Mouse (Mus musculus) olfactory bulb, adult 2 months (tissue): ENCODE data around the gene Plpp4. TPM values are rescaled to one million over a fixed set of nuclear protein-coding genes. Genes with fewer than 3 reads are reported as not detected.
A peak's percentile ranks its signal among the peaks of the same experiment; 100 is the strongest.

ENCODE experiments used
- H3K27ac ChIP-seq: fragments of 200-500 bp; 2 replicates; pipeline ENCODE4 v1.5.1; 2012; ENCODE audit warnings: low read depth, low read length; ENCODE audit not compliant: insufficient read depth
- H3K4me1 ChIP-seq: fragments of 200-500 bp; 2 replicates; pipeline ENCODE4 v1.6.1; 2012; ENCODE audit warnings: low read length; ENCODE audit not compliant: control insufficient read depth, insufficient read depth
- H3K4me3 ChIP-seq: fragments of 200-500 bp; 2 replicates; pipeline ENCODE4 v1.5.1; 2012; ENCODE audit warnings: mild to moderate bottlenecking, low read depth, low read length, moderate library complexity; ENCODE audit not compliant: insufficient read depth
- CTCF ChIP-seq: fragments of 200-500 bp; IDR thresholded peaks from 2 replicates; pipeline ENCODE4 v1.5.1; 2012; ENCODE audit warnings: low read depth, mild to moderate bottlenecking, low read length, moderate library complexity; ENCODE audit not compliant: insufficient read depth
- POLR2A ChIP-seq: fragments of 200-500 bp; IDR thresholded peaks from 2 replicates; pipeline ENCODE4 v1.6.1; 2012; ENCODE audit warnings: mild to moderate bottlenecking, low read depth, low read length, moderate library complexity; ENCODE audit not compliant: insufficient read depth
- WGBS: fragments of 180-500 bp; shearing (Covaris S2); methylation state at CpG from one replicate; pipeline ENCODE4 v1.1.7; 2018; 5-methylcytosine and 5-hydroxymethylcytosine counted together
- polyA plus RNA-seq: library from polyadenylated mRNA; stranded (reverse); fragments of >200 nt; gene quantifications from 2 replicates; pipeline ENCODE4 v1.2.4, GENCODE M21; 2012; ENCODE audit warnings: low replicate concordance; ENCODE audit not compliant: missing spikeins, insufficient read depth, insufficient read length

The Plpp4 gene
- not detected in 2 replicates for polyA plus RNA-seq

- no peak for TF ChIP-seq POLR2A
- no peak for TF ChIP-seq CTCF
- H3K4me1 ChIP-seq = peaks cover 12% of the 10 kb centered on the region
- peak within 1 kb of the TSS; percentile 25; the same call in 1 of the 2 replicates for H3K27ac ChIP-seq
- H3K4me3 ChIP-seq = peak within 1 kb of the TSS; percentile 52
- WGBS = 1% methylated on average over 66 of the region's 66 CpGs
Measured at GRCm38 (mm10) chr7:129256621-129257373, at the start of gene Plpp4. Gene Plpp4, plus strand, starts transcription at chr7:129257031.

GRCm38 (mm10) chr7:129215926-129216543 lies 40.8 kb upstream of the Plpp4 start:
- TF ChIP-seq POLR2A = no peak
- TF ChIP-seq CTCF = no peak
- Histone ChIP-seq H3K4me1 (no peaks in the 10 kb centered on the region; the same call in 1 of the 2 replicates), H3K27ac (no peak overlapping the region), H3K4me3 (no peak overlapping the region)
- WGBS = 82% methylated on average over 10 of the region's 10 CpGs

DNA sequence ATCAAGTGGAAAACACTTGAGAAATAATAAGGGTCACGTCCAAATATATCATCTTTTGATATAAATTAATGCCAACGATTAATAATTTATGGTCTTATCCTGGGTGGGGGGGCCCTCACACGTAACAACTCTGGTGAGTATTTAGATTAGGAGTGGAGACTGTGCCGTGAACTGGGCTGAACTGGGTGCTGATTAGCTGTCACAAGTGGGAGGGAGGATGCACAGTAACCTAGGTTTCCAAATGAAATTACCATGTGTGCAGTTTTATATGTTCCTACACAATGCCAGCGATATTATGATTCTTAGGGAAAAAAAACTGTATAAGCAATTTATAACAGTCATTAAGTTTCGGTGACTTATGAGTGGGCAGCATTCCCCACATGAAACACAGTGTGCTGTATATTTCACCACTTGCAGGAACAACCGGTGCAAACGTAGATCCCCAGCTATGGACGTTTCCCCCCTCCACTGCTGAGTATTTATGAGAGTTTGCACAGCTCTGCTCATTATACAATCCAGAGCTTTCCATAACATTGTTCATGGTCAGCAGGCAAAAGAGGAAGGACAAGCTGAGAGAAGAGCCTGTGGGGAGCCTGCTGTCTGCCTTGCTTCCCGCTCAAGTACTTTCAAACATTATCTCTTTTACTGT lies 40.2 kb upstream of the Plpp4 start:
- Histone ChIP-seq H3K4me1 (no peaks in the 10 kb centered on the region; the same call in 1 of the 2 replicates), H3K27ac (no peak overlapping the region), H3K4me3 (no peak overlapping the region)
- 56% methylated on average over 10 of the region's 10 CpGs for WGBS
- no peak for TF ChIP-seq POLR2A
- TF ChIP-seq CTCF = no peak

DNA sequence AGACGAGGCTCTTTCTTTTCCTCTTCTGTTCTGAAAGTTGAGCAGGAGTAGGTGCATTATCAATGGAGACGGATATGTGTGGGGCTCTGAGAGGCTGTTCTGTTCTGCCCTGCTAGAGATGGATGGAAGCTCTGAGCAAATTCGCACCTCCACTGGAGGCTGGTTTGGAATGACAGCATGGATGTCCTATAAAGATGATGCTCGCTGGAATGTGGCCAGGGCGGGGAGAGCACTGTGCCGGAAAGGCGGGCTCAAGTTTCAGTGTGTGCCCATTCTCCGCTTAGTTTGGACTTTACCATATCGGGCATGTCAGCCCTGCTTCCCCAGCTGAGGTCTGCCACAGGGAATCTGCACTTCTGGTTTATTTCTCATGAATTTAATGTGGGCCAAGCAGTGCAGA lies 35.9 kb upstream of the Plpp4 start:
- H3K27ac ChIP-seq = no peak overlapping the region
- WGBS = 80% methylated on average over 9 of the region's 9 CpGs
- H3K4me1 ChIP-seq = no peaks in the 10 kb centered on the region
- no peak overlapping the region for H3K4me3 ChIP-seq
- TF ChIP-seq CTCF (no peak), POLR2A (no peak)

GRCm38 (mm10) chr7:129221649-129222048 lies 35.2 kb upstream of the Plpp4 start:
- WGBS = 91% methylated on average over 3 of the region's 3 CpGs
- Histone ChIP-seq H3K4me1 (no peaks in the 10 kb centered on the region), H3K4me3 (no peak overlapping the region), H3K27ac (no peak overlapping the region)
- TF ChIP-seq POLR2A (no peak), CTCF (no peak)

DNA sequence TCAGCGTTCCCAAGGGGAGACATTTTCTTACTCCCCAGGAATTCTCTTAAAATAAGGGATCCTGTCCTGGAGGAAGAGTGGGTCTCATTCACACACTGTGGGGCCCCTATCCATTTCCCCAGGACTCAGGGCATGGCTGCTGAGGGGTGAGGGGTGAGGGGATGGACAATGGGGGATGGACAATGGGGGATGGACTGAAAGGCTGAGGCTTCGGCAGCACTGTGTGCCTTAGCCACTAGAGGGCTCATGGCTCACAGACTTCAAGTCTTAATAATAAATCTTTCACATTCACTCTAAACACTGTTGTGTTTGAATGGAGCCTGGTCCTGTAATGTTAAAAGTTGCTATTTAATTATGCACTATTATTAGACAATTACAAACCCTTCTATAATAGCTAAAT lies 21.4 kb upstream of the Plpp4 start:
- H3K4me1 ChIP-seq = peaks cover 2% of the 10 kb centered on the region; the same call in 1 of the 2 replicates
- 50% methylated on average over 2 of the region's 2 CpGs for WGBS
- TF ChIP-seq CTCF (peak; percentile 32; the same call in 1 of the 2 replicates), POLR2A (no peak)
- no peak overlapping the region for H3K27ac ChIP-seq
- no peak overlapping the region for H3K4me3 ChIP-seq

DNA sequence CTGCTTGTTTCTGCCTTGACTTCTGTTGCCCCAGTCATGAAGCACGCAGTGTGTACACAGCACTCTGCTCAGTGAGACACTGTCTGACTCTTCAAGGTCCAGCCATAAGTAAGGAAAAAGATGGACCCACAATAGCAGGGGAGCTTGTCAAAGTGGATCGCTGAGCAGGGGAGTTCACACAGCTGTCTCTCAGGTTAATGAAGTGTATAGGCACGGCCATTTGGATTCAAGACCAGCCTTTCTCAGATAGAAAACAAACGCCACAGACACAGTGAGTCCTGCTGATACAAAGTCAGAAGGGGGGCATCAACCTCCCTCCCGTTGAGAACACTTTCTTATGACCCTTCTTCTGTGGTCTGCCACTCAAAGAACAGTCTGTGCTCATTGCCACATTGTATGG lies 20.8 kb upstream of the Plpp4 start:
- TF ChIP-seq CTCF (no peak), POLR2A (no peak)
- WGBS = 72% methylated on average over 5 of the region's 5 CpGs

DNA sequence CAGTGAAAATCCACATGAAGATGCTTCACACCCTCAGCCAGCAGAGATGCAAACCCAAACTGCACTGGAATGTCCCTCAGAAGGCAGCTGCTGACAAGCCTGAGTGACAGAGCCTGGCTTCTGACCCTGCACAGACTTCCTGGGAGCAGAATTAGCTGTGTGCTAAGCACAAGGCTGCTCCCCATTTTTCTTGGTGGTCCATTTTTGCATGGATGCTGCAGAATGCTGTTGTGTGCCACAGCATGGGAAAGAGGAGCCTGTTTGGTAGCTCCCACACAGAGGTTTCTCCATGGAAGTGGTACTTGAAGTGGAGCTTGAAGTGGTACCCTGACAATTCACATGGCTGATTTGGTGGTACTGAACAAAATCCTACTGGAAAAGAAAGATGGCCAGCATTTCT lies 5.8 kb upstream of the Plpp4 start:
- TF ChIP-seq POLR2A = no peak
- no peak for TF ChIP-seq CTCF
- no peaks in the 10 kb centered on the region for H3K4me1 ChIP-seq
- H3K27ac ChIP-seq = no peak overlapping the region
- H3K4me3 ChIP-seq = no peak overlapping the region

More for the DNA sequence above, 20.8 kb upstream of the Plpp4 start:
- Histone ChIP-seq H3K4me1 (peaks cover 2% of the 10 kb centered on the region; the same call in 1 of the 2 replicates), H3K4me3 (no peak overlapping the region), H3K27ac (no peak overlapping the region)

DNA sequence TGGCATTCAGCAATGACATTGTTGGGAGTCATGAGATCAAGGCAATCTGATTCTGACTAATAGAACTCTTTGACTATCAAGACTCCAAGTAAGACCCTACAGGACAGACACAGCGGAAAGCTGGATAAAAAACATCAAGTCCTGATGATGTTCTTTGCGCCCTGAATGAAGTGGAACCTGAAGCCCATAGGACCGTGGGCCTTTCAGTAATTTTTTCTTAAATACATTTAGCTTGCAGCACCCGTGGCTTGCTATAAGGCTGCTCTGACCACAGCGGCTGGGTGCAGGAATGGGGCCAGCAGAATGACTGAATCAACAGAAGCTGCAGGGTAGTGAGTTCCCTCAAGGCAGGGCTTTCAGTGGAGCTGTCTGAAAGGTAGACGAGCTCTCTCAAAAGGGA lies 3.4 kb upstream of the Plpp4 start:
- TF ChIP-seq CTCF (no peak), POLR2A (no peak)
- Histone ChIP-seq H3K4me1 (peaks cover 12% of the 10 kb centered on the region), H3K27ac (no peak overlapping the region), H3K4me3 (no peak overlapping the region)
- 90% methylated on average over 6 of the region's 6 CpGs for WGBS
